Comparison of ENCODE assay signal across 8 mouse cellular contexts in the genomic region with DNA sequence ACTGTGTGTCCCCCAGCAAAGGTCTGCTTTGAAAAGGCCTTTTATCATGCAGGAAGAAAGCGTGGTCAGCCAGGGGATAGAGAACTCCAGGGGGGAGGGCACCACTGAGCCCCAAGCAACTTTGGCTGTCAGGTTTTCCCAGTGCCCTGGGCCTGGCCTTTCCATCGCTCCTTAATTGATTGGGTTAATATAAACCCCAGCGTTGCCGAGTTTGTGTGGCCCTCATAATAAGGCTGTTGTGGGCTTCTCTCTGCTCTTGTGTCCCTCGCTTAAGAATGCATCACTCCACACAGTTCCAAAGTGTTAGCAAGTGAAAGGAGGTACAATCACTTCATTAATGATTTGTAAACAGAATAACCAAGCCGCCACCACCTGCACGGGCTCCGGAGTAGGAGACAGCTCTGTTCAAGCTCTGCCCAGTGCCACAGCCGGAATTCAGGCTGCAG.
DNase-seq lines count a peak whose midpoint lies in the region; ATAC-seq lines count a peak whose summit lies in the region.

No protein-coding gene starts in this region.

- peaks cover 14% of the 10 kb centered on the region for H3K4me1 ChIP-seq in midbrain, embryonic 11.5 days (ENCODE audit: control insufficient read depth, insufficient read depth, low read length)
- no peaks in the 10 kb centered on the region for H3K4me1 ChIP-seq in liver, embryonic 11.5 days (replicated peaks; ENCODE audit: control insufficient read depth, insufficient read depth, low read length)

- H3K9me3 ChIP-seq in midbrain, embryonic 11.5 days (ENCODE audit: control insufficient read depth, low read length): no peaks in the 10 kb centered on the region
- no peaks in the 10 kb centered on the region for H3K9me3 ChIP-seq in liver, embryonic 11.5 days (ENCODE audit: control insufficient read depth, low read length)

- H3K27me3 ChIP-seq in midbrain, embryonic 11.5 days (ENCODE audit: control insufficient read depth, insufficient read depth, low read length): no peaks in the 10 kb centered on the region
- no peaks in the 10 kb centered on the region for H3K27me3 ChIP-seq in liver, embryonic 11.5 days (replicated peaks; ENCODE audit: control insufficient read depth, insufficient read depth, low read length)

- no peak overlapping the region for H3K4me3 ChIP-seq in midbrain, embryonic 11.5 days (ENCODE audit: low read depth, low read length)
- no peak overlapping the region for H3K4me3 ChIP-seq in liver, embryonic 11.5 days (ENCODE audit: low read depth, low read length)

- H3K36me3 ChIP-seq in midbrain, embryonic 11.5 days (ENCODE audit: control insufficient read depth, insufficient read depth, low read length): no peaks in the 10 kb centered on the region
- H3K36me3 ChIP-seq in liver, embryonic 11.5 days (ENCODE audit: control insufficient read depth, insufficient read depth, low read length): no peaks in the 10 kb centered on the region

- H3K27ac ChIP-seq in midbrain, embryonic 11.5 days (ENCODE audit: low read depth, low read length): peak overlapping the region; percentile 25; the same call in 1 of the 2 replicates
- no peak overlapping the region for H3K27ac ChIP-seq in liver, embryonic 11.5 days (ENCODE audit: low read depth, low read length)

- peak; percentile 71 for ATAC-seq in midbrain, embryonic 11.5 days (ENCODE audit: low FRiP score)
- no peak for ATAC-seq in liver, embryonic 11.5 days (replicated peaks; ENCODE audit: low FRiP score)
- ATAC-seq in megakaryocyte progenitor cell, adult 5-6 weeks (replicated peaks; ENCODE audit: poor library complexity): no peak

- 11% methylated on average over 9 of the region's 9 CpGs for WGBS in midbrain, embryonic 11.5 days
- WGBS in liver, embryonic 11.5 days: 18% methylated on average over 9 of the region's 9 CpGs

- DNase-seq in cerebellum, postnatal 14 days: peak; percentile 5 to 10
- DNase-seq in cerebellum, postnatal 4 days (ENCODE audit: low spot score in 2 of 2): no peak
- peak; percentile 35 for DNase-seq in embryo, embryonic 9.5 days (ENCODE audit: extremely low spot score)
- DNase-seq in kidney, adult 18-20 months: peak; percentile 32
- DNase-seq in midbrain, embryonic 11.5 days (ENCODE audit: low spot score, missing footprints): no peak
- DNase-seq in liver, embryonic 11.5 days (ENCODE audit: low spot score): no peak
- DNase-seq in gastrocnemius, adult 18-20 months (ENCODE audit: low spot score): no peak

- H3K4me2 ChIP-seq in midbrain, embryonic 11.5 days: peak overlapping the region; percentile 38; the same call in 1 of the 2 replicates
- no peak overlapping the region for H3K4me2 ChIP-seq in liver, embryonic 11.5 days

- H3K9ac ChIP-seq in midbrain, embryonic 11.5 days (ENCODE audit: low read length): peak overlapping the region; percentile 48; the same call in 1 of the 2 replicates
- H3K9ac ChIP-seq in liver, embryonic 11.5 days (ENCODE audit: low read depth, low read length): no peak overlapping the region

Comparison
In these comparisons a context has a peak if more than half of its experiments do, and no peak if none do; other contexts are left out.
1. DNase-seq: peak in cerebellum, postnatal 14 days (2 of 2), embryo, embryonic 9.5 days (single experiment) and kidney, adult 18-20 months (single experiment); none in cerebellum, postnatal 4 days (0 of 2), midbrain, embryonic 11.5 days (single experiment), liver, embryonic 11.5 days (single experiment) and gastrocnemius, adult 18-20 months (single experiment).